Mouse (Mus musculus) cerebellum, adult 11-12 months (tissue): ENCODE measurements around the gene Lifr.

ENCODE experiments used
- DNase-seq: peaks from one replicate; pipeline ENCODE4 v3.0.0; 2022

Lifr gene

DNA sequence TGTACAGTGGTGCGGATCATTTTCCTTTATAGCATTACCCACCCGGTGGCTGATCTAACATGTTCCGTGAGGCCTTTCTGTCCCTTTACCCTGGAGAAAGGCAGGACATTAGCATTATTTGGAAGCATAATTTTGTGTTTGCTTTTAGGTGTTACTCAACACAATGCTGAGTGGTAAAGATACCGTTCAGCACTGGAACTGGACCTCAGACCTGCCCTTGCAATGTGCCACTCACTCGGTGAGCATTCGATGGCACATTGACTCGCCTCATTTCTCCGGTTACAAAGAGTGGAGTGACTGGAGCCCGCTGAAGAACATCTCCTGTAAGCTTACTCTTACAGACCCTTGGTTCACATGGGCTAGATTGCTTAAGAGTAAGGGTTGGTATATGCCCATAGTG lies 76.3 kb downstream of the Lifr start:
- DNase-seq: no peak

DNA sequence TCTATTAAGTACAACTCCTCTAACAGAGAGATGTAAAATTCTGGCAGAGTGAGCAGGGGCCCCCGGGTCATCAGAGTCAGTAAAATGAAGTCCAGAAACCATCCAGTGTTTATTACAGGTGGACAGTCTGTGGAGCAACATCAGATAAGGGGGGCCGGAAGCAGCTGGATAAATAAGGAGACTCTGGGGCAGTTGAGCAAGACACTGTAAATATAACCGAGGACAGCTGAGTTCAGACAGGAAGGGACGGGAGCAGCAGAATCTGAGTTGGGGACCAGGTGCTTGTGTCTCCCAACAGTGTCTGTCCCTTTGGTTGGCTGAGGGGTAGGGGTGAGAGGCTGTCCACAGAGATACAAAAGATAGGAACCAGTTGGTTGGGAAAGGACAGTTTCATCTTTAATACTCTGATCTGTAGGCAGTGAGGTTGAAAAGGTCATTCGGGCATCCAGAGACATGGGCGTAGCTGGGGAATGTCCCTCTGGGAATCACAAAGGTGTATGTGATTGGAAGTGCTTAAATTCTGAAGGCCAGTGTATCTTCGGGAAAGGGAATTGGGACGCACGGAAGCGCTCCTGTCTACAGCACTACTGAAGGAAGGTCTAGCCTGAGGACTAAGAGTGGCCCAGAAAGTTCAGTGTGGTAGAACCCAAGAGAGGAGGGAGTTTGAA lies 77.0 kb downstream of the Lifr start:
- no peak for DNase-seq

DNA sequence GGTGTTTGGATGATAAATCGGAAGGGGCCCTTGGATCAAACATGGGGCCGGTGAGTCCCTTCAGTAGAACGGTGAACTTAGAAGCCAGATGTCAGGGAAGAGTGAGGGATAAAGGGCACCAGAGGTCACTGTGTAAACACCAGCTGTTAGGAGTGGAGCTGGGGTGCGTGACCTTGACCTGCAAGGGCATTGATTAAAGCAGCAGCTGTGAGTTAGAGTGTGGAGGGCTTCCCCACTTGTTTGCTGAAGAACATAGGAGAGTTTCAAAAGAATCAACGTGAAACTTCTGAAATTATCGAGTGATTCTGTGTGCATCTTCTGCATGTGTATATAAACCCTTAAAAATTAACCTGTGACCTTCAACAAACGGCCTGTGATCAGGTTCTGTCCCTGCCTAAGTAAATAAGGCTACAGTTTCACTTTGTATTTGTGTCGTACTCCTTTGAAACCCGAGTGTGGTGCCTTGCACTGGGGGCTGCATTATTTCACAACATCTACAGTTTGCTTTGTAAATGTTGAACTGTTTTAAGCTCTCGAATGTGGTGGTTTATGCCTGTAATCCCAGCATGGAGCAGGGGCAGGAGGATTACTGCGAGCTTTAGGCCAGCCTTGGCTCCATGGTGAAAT lies 77.6 kb downstream of the Lifr start:
- DNase-seq: no peak

DNA sequence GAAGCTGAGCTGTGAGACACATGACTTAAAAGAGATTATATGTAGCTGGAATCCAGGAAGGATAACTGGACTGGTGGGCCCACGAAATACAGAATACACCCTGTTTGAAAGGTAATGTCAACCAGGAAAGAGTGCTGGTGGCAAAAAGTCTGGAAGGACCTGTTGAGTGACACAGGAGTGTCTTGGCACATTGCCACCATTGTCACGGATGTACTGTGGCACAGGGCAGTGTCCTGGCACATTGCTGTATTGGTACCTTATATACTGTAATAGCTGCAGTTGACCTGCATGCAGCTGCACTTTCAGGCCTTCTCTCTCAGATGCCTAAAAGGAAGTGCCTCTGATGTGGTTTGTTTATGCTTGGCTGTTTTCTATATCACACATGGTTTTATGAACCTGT lies 82.5 kb downstream of the Lifr start:
- DNase-seq: no peak

DNA sequence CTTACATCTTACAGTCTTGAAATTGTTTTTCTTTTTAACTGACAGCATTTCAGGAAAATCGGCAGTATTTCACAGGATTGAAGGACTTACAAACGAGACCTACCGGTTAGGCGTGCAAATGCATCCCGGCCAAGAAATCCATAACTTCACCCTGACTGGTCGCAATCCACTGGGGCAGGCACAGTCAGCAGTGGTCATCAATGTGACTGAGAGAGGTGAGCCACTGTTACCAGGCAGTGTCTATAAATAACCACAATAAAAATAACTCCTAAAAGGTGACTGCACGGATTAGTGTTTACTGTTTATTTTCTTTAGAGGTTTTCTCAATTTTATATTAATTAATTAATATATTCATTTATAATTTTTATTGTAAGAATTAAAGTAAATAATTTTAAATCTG lies 82.9 kb downstream of the Lifr start:
- no peak for DNase-seq

DNA sequence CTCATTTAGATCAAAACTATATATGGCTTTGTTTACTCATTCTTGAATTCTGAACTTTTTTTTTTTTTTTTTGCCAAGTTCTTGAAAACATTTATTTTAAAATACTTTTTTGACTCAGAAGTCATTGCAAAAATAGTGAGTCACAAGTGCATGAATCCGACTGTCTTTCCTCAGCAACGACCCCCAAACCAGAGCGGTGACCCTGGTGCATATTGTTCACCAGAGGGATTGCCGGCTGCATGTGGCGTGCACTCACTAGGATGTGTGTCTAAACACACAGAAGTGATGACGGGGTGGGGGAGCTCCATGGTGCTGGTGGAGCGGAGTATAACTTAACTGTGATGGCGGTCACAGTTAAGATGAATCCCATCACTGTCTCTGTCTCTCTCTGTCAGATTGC lies 83.4 kb downstream of the Lifr start:
- no peak for DNase-seq

DNA sequence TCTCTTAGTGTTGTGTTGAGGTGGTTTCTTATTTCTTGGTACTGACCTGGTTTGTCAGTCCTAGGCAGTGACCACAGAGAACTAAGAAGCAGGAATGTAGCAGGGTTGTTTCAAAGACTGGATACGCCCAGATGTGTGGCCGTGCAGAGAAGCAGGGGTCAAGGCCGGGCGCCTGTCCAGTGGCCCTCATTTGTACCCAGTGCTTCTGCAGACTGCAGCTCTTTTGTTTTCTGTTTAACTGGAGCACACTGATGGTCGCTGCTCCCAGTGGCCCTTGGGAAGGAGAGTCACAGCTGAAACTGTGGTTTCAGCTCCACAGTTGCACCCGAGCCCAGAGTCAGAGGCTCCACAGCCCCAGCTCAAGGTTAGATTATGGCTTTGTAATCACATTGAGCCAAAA lies 90.2 kb downstream of the Lifr start:
- peak; percentile 10 for DNase-seq

DNA sequence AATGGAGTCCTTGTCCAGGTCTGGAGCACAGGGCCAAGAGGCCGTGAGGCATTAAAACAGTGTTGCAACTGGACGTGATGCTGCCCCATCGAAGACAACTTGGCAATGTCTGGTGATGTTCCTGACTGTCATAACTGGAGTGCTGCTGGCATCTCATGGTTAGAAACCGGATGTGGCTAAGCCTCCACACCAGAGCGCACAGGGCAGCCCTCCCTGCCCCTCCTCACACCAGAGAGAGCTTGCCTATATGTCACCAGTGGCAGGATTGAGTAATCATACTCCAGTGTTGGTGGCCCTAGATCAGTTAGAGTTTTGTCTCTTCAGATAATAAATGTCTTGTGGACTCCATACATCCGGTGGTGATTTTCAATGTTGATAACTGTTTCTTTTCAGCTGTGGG lies 97.3 kb downstream of the Lifr start:
- DNase-seq: no peak

DNA sequence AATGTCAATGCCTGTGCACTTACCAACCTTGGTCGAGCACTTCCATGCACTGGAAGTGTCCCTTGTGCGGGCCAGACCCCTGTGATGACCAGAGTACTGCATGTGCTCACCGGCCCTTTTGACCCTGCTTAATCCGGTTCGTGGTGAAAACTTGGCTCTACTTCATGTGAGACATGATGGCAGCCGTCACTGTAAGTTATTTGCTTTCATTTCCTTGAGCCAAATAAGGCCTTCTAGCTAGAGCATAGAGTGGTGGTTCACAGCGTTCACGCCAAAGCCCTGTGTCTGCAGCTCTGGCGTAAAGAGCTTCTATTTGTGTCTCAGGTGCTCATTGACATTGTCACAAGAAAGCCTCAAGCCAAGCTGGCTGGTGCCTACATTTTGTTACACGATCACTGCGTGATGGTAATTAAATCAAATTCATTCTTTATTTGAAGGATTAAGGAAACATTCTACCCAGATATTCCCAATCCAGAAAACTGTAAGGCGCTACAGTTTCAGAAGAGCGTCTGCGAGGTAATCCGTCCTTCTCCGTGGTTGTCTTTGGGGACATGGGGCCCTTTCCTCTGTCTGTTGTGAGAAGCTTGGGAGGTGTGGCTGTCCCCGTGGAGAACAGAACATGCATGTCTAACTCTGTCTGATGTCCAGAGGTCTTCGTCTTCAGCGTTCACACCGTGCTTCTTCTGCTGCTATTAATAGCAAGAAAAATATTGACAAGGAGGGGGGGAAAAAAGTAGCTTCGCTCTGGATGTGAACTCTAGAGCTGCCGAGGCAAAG lies 99.5 kb downstream of the Lifr start:
- no peak for DNase-seq

DNA sequence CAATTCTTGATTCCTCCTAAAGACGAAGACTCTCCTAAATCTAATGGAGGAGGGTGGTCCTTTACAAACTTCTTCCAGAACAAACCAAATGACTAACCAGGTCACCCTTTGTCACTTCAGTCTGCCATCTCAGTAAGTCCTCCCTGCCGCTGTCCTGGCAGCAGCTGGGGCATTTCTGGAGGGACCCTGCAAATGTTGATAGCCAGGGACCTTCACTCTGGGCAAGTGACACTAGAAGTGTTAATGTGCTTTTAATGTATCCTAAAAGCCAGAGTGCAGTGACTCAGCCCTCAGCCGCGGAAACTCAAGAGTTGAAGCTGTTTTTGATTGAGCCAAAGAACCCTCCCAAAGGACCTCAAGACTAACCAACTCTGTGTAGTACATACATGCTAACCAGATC lies 100.7 kb downstream of the Lifr start:
- no peak for DNase-seq

DNA sequence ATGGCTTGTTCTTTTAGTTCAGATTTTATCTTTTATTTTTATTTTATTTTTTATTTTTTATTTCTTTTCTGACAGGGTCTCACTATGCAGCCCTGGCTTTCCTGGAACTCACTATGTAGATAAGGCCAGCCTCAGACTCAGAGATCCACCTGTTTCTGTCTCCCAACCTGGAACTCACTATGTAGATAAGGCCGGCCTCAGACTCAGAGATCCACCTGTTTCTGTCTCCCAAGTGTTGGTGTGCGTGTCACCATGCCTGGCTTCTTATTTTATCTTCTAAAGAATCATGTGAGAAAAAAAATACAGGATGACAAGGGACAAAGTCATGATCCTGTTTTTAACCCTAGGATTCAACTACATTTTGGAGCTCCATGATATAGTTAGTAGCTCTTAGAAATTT lies 102.2 kb downstream of the Lifr start:
- no peak for DNase-seq

DNA sequence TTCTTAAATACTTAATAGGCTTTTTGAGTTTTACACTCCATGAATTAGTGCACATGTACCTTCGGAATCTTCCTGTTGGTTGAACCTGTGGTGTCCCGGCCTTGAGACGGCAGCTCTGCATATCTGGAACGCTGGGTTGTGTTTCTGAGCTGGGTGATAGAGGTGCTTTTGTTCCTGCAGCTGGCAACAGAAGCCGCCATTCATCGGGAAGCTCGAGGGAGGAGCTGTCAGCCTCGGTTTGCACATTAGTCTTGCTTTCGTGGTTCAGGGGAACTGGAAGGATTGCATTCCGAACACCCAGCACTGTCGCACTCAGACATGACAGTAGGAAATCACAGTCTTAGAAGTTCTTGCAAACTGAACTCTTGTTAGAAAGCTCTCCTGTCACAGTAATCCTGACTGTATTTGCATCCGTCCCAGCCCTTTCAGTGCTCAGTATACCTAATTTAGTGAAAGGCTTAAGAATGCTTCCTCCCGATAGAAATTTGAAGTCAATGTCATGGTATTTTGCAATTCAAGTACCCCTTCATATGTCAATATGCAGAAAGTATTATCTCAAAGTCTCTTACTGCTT lies 103.8 kb downstream of the Lifr start:
- no peak for DNase-seq

DNA sequence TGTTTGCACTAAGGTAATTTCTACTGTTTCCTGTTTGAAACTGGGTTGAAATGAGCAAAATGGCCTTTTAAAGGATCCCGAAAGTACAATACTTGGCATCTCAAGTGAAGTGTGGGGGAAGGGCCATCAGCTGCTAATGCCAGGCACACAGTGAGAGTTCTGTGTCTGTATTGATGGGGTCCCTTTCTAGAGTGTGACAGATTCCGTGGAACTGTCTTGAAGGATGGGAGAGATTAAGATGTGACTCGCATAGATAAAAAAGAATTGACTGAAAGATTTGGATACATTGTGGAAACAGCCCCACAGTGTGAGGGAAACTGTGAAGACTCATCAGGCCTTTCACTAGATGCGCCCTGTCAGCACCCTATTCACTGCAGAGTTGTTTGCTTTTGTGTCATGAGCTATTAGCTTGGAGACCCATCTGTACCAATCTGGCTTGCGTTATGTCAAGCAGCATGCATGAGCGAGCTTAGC lies 104.4 kb downstream of the Lifr start:
- DNase-seq: no peak

DNA sequence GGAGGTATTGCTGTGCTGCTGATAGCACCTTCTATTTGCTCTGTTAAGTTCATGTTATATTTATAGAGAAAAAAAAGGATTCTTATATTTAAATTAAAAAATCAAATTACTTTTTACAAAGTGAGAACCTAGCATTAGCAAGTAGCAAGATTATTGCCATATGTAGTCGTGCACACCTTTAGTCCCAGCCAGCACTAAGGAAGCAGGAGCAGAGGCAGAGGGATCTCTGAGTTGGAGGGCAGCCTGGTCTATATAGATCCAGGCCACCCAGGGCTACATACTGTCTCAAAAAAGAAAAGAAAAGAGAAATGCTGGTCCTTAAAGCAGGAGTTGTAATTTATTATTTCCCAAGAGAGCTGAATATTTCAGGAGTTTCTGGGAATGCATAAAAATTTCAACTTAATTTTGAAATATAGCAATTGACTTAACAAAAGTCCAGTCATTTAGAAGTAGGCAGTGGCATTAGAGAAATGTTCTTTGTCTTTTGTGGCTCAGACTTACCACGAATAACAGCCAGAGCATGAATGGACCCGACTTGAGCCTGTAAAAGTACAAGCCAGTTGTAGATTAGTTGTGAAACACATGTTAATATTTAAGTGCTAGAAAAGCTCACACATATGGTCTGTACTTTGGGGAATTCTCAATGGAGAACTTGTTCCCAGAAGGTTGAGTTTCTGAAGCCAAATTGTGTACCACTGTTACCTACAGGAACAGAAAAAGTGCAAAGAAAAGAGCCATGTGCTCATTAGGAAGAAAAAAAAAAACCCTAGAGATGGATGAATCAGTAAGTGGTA lies 107.4 kb downstream of the Lifr start:
- no peak for DNase-seq

DNA sequence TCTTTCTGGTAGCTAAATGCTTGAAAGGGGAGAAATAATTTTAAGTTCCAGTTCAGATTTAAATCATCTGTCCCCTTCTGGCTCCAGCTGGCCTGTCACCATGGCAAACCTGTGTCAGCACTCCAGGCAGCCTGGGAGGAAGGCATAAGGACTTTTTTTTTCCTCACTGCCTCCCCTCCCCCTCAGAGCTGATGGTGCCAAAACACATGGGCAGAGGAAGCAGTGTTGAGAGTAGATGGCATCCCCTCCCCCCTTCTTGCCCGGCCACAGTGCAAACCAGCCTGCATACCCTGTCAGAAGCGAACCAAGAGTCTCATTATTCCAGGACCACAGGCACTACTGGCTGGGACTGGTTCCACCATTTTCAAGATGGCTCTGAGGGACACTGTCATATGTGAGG lies 108.4 kb downstream of the Lifr start:
- no peak for DNase-seq

DNA sequence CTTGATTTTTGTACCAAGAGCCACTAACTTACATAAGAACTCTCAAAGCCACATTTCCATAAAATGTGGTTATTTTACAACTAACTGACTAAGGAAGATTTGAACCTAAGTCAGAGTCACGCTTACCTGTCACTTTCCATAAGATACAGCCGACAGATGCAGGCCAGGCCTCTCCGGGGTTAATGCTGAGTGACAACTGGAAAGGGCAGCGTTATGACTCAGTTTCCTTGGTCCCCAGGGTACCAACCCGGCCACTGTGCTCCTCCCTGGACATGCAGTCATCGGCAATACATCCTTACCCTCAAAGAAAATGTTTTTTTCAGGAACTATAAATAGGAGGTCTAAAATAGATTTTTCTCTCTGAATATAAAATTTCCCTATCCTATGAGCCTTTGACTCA lies 109.9 kb downstream of the Lifr start:
- no peak for DNase-seq

DNA sequence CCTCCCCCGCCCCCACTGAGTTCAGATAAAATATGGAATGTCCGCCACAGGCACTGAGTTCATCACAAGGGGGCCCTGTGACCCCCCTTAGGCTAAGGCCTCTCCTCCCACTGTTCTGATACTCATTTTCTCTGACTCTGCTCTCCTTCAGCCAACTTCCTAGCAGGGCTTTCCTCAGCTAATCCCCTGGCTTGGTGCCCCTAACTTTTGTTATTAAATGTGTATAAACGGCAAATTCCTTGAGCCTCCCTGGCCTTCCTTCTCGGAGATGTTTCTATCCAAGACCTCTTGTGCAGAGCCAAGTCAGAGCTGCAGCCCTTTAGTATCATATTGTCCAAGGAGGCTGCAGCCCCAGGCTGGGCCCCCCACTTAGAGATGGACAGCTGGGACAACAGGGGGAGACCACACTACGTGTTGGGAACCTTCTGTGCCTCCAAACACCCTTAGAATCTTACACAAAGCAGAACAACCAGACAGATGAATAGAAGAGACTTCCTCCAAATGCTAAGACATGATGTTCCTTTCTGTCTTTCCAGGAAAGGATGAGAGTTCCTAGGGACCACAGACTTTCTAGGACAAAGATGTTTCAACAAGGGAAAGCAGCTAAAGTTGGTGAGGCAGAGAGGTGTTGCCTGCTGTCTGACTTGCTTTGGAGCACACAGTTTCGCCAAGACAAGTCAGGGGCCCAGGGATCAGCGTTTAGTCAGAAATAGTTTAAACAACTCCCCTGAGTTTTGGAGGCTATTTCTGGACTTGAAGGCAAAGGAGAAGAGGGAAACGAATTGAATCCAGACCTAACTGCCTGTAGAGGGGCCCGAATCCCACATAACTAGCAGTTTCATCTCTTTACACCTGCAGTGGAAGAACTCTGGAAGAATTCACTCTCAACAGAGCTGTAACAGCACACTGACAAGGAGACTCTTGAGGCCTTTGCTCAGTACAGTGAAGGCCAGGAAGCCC lies 111.3 kb downstream of the Lifr start:
- no peak for DNase-seq

DNA sequence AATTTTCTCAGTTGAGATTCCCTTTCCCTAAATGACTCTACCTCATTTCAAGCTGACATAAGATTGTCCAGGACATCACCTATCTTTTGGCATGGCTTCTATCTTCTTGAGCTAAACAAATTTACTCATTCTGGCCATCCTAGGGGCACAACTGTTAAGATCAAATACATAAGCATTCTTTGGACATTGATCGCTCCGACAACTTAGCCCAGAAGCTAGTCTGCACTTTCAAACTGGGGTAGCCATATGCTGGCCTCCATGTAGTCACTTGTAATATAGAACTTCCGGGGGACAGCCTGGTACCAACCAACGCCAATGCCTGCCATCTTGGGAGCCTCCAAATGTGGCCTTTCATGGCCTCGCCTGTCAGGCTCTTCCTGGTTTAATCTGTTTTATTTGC lies 112.6 kb downstream of the Lifr start:
- no peak for DNase-seq

DNA sequence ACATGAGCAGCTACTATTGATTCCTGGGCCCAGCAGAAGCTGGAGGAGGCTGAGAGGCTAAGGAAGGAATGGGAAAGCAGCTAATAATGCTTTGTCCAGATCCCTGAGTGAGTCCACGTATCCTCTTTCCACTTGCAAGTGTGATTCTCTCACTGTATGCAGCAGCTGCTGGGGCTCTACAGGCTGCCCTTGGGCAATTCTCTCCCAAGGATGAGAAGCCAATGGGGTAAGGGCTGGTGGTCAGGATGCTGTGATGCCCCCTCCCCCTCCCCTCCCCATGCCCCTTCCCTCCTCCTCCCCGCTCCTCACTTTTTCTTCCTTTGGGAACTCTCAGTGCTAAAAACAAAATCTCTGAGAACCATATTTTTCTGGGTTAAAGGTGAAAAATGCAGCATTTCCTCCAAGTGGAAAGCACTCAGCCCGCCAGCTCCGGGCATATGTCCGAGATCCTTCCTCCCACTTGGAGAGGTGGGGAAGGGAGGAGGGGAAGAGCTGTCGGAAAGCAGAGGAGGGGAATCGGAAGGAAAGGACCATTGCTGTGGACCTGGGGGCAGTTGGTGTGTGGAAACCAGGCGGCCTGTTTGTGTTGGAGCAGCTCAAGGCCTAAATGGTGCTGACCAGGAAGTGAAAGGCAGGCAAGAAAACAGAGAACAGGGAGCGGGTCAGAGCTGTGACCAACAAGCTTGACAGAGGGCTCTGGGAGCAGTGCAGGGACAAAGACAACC lies 113.4 kb downstream of the Lifr start:
- DNase-seq: no peak

DNA sequence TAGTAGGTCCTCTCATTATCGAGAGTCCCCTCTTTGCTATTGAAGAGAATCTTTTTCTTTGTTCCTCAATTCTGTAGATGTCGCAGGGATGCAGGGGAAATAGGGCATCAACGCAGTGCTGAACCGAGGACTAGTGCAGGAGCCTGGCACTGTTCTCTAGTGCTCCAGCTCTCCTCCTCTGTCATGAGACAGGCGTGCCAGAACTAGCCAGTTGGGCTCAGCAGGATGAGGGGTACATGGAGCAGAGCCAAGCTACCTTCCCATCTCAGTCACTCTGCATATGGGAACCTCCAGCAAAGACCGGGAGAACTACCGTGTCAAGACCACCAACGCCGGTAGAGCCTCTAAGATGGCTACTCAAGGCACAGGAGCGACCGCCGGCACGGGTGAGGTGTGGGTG lies 114.5 kb downstream of the Lifr start:
- no peak for DNase-seq

DNA sequence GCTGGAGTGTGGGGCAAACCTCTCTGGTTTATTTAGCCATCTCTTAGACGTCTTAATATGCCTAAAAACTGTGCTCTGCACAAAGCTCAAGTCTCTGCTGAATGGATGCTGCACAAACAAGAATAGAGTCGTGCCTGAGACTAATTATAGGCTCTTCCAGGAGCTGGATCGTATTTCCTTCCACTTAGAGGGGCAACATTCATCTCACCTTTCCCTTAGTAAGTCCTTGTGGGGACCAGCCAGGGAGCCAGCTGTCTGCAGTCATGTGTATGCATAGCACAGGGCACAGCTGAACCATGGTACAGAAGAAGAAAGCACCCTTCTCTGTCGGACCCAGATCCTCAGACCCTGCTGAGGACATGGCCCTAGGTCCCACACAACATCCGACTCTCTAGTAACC lies 115.7 kb downstream of the Lifr start:
- no peak for DNase-seq
